Mouse (Mus musculus): Measurements from ENCODE around the gene Bcat1.

The Bcat1 gene

DNA sequence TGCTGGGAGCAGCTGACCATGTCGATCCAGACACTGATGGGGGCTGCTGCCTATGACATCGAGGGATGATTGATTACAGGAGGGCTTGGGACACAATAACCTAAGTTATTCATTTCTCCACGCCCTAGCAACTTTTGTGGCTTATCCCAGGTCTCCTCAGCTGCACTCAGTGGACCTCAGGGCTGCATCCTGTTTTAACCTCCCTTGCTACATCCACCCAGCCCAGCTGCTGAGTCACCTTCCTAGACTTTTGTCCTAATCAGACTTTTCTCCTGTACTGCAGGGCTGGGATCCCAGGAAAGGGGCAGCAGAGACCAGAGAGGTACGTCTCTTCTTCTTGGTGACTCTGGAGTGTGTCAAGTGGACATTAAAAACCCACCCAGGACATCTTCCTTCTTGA lies 19.9 kb downstream of the Bcat1 start:
- no peak for DNase-seq (ENCODE audit: low spot score in 2 of 2)

- DNase-seq (ENCODE audit: low spot score in 2 of 2): no peak
Observed at GRCm38 (mm10) chr6:145055277-145055858, 20.6 kb downstream of the Bcat1 start.

DNA sequence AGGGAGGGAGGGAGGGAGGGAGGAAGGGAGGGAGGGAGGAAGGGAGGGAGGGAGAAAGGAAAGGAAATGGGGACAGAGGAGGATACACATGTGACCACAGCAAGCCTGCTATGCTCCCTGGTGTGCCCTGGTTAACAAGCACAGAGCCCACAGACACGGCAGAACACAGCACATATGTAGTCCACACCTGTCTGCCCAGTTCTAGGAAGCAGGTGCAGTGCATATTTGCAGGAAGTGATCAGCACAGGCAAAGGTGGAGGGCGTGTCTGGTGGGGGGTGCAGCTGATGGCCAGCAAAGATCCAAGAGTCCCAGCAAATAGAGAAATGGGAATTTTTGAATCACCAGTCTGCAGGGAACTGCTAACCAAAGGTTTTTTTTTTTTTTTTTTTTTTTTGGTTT lies 23.3 kb downstream of the Bcat1 start:
- no peak for DNase-seq (ENCODE audit: low spot score in 2 of 2)

DNA sequence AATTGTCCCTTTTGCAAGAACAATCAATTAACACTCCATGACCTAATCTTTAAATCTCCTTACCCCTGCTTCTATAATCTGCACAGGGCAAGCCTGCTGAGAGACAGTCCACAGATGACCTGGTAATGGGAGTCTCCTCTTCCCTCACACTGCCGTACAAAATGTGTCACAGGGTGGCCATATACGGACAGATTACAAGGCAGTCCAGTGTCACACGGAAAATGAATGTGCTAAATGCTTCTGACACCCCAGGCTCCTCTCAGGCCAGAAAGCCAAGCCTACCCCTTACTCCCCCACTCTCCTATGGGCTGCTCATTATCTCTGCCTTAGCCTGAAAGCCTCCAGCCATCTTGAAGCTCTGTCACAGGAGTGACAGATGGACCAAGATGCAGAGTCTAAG lies 25.1 kb downstream of the Bcat1 start:
- no peak for DNase-seq (ENCODE audit: low spot score in 2 of 2)

DNA sequence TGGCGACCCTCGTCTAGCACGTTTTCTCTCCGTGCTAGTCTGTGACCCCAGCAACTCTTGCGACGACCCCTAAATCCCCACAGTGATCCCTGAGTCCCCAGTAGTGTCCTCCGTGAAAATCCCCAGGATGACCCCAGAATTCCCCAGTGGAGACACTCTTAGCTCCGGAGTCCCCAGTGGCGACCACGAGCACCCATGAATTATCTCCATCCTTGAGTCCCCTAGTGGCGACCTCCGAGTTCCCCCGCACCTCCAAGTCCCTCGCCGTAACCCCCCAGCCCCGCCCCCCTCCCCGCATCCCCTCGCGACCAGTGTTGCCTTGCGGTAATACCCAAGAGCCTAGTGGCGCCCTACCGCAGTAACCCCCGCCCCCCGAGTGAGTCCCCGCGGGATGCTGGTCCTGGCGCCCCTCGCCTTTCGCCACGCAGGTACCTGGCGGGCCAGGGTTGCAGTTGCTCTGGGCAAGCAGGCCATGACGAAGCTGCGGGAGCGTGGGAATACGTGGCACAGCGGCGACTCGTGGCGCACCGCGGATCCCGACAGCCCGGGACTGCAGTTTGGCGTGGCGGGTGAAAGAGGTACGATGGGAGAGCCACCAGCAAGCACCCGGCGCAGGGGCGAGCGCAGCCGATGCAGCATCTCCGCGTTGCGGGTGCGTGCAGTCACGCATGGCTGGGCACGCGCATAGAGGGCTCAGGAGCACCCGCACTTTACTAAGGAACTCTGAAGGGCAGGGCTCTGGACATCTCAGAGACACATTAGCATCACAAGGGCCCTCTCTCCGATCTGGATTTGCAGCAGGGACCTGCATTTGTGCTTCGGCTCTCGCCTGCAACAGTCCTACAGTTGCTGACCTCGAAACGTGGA lies 27.6 kb downstream of the Bcat1 start:
- no peak for DNase-seq (ENCODE audit: low spot score in 2 of 2)

DNA sequence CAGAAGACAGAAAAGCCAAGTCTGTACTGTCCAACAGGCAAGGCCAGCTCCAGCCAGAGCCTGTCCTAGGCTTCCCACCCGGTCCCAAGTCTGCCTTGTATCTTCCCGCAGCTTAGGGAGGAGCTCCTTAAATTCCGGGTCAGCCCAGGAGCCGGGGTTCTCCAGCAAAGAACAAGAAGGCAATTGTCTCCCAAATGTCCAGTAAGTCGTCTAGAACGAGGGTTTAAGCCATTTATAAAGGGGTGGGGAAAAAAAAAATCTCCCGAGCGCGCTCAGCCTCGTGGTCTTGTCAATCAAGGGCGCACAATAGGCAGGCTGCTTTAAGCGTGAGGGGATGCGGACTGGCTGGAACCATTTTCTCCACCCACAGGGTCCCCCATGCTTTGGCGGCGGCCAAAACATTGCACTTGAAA lies 28.5 kb downstream of the Bcat1 start:
- no peak for DNase-seq (ENCODE audit: low spot score in 2 of 2)

- DNase-seq (ENCODE audit: low spot score in 2 of 2): no peak
Observed at GRCm38 (mm10) chr6:145046266-145046890, 29.6 kb downstream of the Bcat1 start.

DNA sequence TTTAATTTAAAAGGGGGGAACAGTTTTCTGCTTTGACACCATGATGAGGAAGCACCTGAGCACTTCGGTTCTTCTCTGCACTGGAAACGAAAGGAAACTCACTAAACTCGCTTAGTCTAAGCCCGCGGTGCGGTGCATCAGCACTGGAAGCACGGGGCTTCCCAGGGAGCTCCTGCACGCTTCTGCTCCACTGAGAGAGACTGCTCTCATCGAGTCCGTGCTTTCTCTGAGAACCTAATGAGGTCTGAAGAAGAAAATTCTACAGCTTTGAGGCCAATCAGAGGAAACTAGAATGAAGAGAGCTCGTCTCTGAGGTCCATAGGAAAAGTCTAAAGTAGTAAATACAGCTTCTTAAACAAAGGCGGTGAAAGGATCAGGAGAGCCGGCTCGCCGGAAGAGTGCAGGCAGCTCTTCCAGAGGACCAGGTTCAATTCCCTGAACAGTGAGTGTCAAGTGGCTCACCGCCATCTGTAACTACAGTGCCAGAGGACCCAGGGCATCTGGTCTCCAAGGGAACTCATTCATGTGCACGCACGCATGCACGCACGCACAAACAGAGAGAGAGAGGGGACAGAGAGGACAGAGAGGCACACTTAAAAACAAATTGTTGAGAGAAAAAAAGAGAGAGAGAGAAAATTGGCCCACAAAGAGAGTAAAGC lies 30.9 kb downstream of the Bcat1 start:
- DNase-seq (ENCODE audit: low spot score in 2 of 2): no peak

DNA sequence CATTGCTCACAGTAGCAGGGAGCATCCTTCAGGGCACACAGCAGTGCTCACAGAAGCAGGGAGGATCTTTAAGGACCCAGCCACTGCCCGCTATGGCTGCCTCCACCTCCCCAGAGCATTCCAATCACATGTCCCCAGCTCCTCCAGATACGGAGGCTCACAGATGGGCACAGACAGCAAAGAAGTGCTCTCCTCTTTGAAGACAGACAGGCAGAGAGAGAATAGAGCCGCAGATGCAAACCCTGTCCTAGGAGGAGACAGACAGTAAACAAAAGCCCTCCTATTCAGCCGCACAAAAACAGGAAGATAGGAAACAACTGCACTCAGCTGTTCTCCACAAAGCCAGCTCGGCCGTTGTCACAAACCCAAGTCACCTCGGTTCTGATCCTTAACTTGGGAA lies 35.3 kb downstream of the Bcat1 start:
- no peak for DNase-seq (ENCODE audit: low spot score in 2 of 2)

GRCm38 (mm10) chr6:145037626-145038025 lies 38.4 kb downstream of the Bcat1 start:
- DNase-seq (ENCODE audit: low spot score in 2 of 2): no peak

- DNase-seq (ENCODE audit: low spot score in 2 of 2): no peak
Observed at GRCm38 (mm10) chr6:145035412-145035811, 40.6 kb downstream of the Bcat1 start.

- DNase-seq (ENCODE audit: low spot score in 2 of 2): no peak
Observed at GRCm38 (mm10) chr6:145030587-145030986, 45.4 kb downstream of the Bcat1 start.

DNA sequence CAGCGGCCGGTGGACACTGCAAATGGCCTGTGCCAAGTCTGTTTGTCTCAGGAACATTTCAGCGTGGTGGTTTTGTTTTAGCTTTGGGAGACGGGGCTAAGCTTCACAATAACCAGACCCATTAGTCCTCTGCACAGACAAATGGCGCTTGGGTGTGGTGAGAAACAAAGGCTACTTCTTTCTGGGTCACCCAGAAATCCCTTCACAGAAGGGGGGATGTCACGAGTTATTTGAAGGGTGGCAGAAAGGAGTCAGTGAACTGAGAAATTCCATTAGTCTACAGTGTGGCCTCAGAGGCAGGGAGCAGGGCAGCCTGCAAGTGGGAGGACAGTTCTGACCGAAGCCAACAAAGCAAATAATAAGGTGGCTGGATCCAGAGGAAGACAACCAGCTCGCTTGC lies 52.0 kb downstream of the Bcat1 start:
- DNase-seq (ENCODE audit: low spot score in 2 of 2): no peak

- peak in 1 of 2 experiments; percentile 50 for DNase-seq (ENCODE audit: low spot score in 2 of 2)
Observed at GRCm38 (mm10) chr6:145022966-145023725, 52.8 kb downstream of the Bcat1 start.

DNA sequence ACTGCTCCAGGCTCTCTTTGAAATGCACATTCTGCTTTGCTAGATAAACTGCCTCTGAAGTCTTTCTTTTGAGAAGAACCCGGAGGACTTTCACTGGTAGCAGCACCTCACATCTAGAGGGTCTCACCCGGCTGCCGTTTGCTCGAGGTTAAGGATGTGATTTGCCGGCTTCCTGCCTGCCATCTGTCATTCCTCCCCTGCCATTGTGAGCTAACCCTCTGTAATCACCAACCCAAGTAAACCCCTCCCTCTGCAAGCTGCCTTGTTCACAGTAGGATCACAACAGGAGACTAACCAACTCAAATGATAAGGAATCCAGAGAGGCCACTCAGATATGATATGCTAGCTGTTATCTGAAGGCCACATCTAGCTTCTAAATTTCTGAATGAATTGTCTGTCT lies 53.6 kb downstream of the Bcat1 start:
- no peak for DNase-seq (ENCODE audit: low spot score in 2 of 2)

DNA sequence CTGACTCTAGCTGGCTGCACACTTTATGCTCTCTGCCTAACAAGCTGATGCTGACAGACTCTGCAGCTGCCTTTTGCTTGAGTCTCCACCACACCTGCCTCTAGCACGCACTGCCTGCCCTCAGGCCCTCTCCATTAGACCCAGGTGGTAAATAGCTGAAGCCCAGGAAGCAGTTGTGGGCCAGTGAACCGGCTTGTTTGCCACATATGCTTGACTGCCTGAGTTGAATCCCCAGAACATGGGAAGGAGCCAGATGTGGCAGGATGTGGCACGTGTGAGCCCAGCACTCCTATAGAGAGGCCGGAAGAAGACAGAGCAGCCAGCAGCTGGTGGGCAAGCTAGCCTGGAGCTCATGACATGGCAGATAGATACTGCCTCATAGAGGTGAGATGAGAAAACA lies 55.4 kb downstream of the Bcat1 start:
- no peak for DNase-seq (ENCODE audit: low spot score in 2 of 2)

GRCm38 (mm10) chr6:145018295-145018694 lies 57.7 kb downstream of the Bcat1 start:
- no peak for DNase-seq (ENCODE audit: low spot score in 2 of 2)

DNA sequence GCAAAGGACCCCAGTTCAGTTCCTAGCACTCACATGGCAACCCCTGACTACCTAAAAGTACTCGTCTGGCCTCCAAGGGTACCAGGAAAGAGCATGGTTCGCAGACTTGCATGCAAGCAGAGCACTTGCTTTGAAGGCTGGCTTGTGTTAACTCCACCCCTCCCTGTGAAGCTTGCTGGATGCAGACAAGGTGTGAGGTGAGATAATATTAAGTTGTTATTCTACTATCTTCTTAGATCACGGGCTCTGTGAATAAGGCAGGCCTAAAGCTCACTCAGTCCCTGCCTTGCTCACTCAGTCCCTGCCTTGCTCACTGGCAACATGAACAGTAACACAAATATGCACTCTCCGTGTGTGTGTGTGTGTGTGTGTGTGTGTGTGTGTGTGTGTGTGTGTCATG lies 58.5 kb downstream of the Bcat1 start:
- no peak for DNase-seq (ENCODE audit: low spot score in 2 of 2)

DNA sequence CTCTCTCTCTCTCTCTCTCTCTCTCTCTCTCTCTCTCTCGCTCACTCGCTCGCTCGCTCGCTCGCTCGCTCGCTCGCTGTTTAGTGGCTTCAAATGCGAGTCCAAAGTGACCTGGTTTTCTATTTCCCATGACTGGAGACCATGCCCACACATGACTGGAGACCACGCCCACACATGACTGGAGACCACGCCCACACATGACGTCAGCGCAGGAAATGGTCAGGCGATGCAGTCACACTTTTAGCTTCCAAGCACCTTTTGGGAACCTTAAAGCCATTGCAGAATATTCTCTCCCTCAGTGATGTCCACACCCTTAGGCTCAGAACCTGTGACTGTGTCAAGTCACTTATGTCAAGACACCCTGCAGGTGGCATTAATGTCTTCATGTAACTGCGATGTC lies 59.3 kb downstream of the Bcat1 start:
- DNase-seq (ENCODE audit: low spot score in 2 of 2): no peak

DNA sequence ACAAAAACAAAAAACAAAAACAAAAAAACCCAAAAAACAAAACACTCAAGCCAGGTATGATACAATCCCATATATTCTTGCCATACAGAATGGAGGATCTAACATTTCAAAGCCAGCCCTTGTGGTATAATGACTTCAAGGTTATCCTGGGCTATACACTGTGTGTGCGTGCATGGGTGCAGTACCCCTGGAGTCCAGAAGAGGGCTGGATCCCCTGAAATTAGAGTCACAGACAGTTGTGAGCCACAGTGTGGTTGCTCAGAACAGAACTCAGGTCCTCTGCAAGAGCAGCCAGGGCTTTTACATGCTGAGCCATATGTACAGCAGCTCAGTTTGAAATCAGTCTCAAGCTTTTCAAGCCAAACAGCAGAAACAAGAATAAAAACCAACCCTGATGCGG lies 61.0 kb downstream of the Bcat1 start:
- no peak for DNase-seq (ENCODE audit: low spot score in 2 of 2)

DNA sequence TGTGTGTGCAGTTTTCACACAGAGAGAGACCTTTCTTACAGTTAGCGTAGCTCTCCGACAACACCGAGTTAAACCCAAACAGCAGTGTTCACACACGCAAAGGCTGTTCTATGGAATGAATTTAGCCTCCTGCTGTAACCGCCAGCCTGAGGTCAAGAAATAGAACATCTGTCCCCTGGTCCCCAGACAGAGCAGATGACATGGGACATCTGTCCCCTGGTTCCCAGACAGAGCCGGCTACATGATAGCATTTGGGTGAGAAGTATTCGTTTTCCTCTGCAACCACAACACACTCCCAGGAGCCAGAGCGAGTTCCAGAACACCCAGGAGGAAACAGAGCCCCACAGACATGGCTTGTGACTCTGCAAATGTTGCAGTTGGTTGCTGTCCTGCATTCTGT lies 63.3 kb downstream of the Bcat1 start:
- DNase-seq (ENCODE audit: low spot score in 2 of 2): no peak

GRCm38 (mm10) chr6:145011141-145011540 lies 64.8 kb downstream of the Bcat1 start:
- no peak for DNase-seq (ENCODE audit: low spot score in 2 of 2)
